Mouse (Mus musculus) intestine, embryonic 16.5 days (tissue): ENCODE results near the gene Dffa. TPM values are rescaled to one million over a fixed set of nuclear protein-coding genes. Genes with fewer than 3 reads are reported as not detected.
A peak's percentile ranks its signal among the peaks of the same experiment; 100 is the strongest.

Experiments used
- ATAC-seq: fragments of 200-750 bp; cut with Nextera tagmentation; 2 replicates; pipeline ENCODE4 v1.8.0; 2017; ENCODE audit warnings: moderate TSS enrichment, moderate library complexity
- H3K27ac ChIP-seq: fragments of 300-500 bp; sonication (generic); 2 replicates; pipeline ENCODE4 v1.5.1; 2014; ENCODE audit warnings: mild to moderate bottlenecking, low read length
- H3K27me3 ChIP-seq: fragments of 300-500 bp; sonication (generic); replicated peaks from 2 replicates; pipeline ENCODE4 v1.6.1; 2014; ENCODE audit warnings: low read length, control low read depth, mixed read lengths; ENCODE audit not compliant: control insufficient read depth, insufficient read depth
- H3K36me3 ChIP-seq: fragments of 300-500 bp; sonication (generic); 2 replicates; pipeline ENCODE4 v1.6.1; 2014; ENCODE audit warnings: low read length, control low read depth; ENCODE audit not compliant: control insufficient read depth, insufficient read depth
- H3K4me1 ChIP-seq: fragments of 300-500 bp; sonication (generic); 2 replicates; pipeline ENCODE4 v1.6.1; 2014; ENCODE audit warnings: low read length, control low read depth, mixed read lengths; ENCODE audit not compliant: control insufficient read depth, insufficient read depth
- H3K4me2 ChIP-seq: fragments of 300-500 bp; sonication (generic); 2 replicates; pipeline ENCODE4 v1.6.1; 2014; ENCODE audit warnings: low read depth, low read length, control low read depth
- H3K4me3 ChIP-seq: fragments of 300-500 bp; sonication (generic); 2 replicates; pipeline ENCODE4 v1.5.1; 2014; ENCODE audit warnings: mild to moderate bottlenecking, low read length
- H3K9ac ChIP-seq: fragments of 300-500 bp; sonication (generic); 2 replicates; pipeline ENCODE4 v1.6.1; 2014; ENCODE audit warnings: low read depth, low read length
- H3K9me3 ChIP-seq: fragments of 300-500 bp; sonication (generic); 2 replicates; pipeline ENCODE4 v1.6.1; 2016; ENCODE audit warnings: low read length, control low read depth; ENCODE audit not compliant: control insufficient read depth
- WGBS: fragments of 180-500 bp; shearing (Covaris S2); extraction: QIAGEN DNeasy Blood & Tissue Kit; methylation state at CpG from one replicate; pipeline ENCODE4 v1.1.7; 2014; 5-methylcytosine and 5-hydroxymethylcytosine counted together
- polyA plus RNA-seq: library from polyadenylated mRNA; unstranded; fragments of >200 nt; fragmentation: Nextera tagmentation; extraction: Ambion mirVana; gene quantifications from 2 replicates; pipeline ENCODE4 v1.2.1, GENCODE M21; 2015

Gene Dffa
- polyA plus RNA-seq, 1 experiment from 2014 or later: 52.2 TPM

DNA sequence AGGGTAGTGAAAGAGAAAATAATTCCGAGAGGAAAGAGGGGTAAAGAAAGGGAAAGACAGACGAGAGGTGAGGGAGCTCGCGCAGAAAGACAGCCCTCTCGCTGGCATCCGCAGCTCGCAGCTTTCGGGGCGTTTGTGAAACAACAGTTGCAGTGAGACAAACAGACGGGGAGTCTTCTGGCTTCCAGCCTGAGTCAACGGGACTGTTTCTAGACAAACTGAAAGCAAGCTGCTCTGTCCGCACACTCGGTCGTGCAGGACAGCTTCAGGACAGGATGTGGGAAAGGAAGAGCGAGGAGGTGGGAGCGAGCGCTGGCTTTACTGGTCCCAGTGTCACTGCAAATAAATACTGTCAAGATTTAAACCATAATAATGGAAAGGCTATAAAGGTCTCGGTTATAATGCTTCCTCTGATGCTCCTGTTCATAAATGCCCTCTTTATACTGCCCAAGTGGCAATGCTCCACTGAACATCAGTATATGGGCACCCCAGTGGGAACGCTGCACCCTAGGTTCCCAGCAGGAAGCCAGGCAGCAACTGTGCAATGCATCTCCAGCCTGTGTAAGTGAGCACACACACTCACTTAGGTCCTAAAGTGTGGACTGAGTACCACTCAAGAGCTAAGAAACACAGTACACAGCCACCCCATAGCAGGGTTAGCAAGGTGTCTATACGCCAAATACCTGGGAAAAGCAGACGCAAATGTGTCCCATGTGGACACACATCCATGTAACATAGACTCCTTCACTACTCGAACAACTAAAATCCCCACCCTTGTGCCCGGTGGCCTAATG, 39.7 kb upstream of the Dffa start:
- H3K36me3 ChIP-seq: no peaks in the 10 kb centered on the region
- no peak for ATAC-seq
- no peak overlapping the region for H3K9ac ChIP-seq
- 75% methylated on average over 23 of the region's 23 CpGs for WGBS
- peaks cover 22% of the 10 kb centered on the region for H3K4me1 ChIP-seq
- H3K27ac ChIP-seq: no peak overlapping the region
- no peaks in the 10 kb centered on the region for H3K27me3 ChIP-seq
- no peak overlapping the region for H3K4me2 ChIP-seq
- no peak overlapping the region for H3K4me3 ChIP-seq
- H3K9me3 ChIP-seq: no peaks in the 10 kb centered on the region

DNA sequence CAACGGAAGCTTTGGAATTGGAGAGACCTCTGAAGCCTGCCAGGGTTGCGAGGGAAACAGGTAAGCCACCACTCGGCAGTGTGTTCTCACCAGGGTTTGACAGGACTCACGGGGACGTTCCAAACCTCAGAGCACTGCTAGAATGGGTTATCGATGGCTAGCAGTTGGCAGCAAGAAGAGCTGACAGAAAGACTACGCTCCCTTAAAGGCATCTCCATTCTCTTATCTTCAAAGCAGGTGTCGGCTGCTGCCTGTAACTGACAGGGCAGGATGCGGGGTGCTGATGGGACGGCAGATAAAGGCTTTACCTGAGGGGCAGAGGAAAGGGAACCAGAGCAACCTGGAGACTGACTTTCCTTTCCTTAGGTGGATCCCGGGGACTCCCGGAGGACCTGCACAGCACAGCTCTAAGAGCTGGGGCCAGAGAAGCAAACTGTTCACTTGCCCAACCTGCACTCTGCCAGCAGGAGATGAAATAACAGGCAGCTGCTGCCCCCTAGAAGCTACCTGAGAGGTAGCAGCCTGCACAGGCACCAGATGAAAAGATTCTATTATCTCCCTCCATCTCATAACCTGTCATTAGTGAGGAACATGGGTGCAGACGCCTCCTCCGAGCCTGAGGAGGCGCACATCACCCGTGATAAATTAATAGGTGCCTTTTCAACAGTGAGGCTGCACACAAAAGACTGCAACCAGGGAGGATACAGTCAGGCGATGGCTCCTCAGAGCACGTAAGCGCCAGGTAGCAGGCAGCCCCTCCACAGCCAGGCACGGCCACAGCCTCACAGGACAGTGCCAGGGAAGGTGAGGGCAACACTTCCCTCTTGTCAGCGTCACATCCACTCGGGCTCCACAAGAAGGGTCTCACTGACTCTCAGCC, 37.0 kb upstream of the Dffa start:
- Histone ChIP-seq H3K9me3 (no peaks in the 10 kb centered on the region), H3K4me1 (peaks cover 16% of the 10 kb centered on the region; the same call in 1 of the 2 replicates), H3K27ac (no peak overlapping the region), H3K4me3 (no peak overlapping the region), H3K27me3 (no peaks in the 10 kb centered on the region), H3K9ac (no peak overlapping the region), H3K36me3 (no peaks in the 10 kb centered on the region; the same call in 1 of the 2 replicates), H3K4me2 (no peak overlapping the region)
- ATAC-seq: no peak
- 80% methylated on average over 22 of the region's 22 CpGs for WGBS

DNA sequence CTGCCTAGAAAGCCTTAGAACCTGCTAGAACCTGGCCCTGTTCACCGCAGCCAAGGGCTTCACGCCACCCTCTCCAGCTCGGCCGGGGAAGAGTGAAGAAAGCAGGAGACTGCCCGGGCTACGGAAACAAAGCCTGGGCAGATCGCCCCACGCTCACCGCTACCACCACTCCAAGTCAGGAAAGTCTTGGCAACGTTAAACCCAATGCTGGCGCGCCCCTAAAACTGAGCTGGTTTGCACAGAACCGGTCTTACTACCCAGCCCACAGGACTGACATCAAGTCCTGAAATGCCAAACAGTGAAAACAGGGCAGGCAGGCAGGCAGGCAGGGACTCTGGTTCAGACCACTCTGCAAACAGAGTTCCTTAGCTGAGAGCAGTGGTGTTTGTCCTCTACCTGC, 28.9 kb upstream of the Dffa start:
- Histone ChIP-seq H3K4me2 (no peak overlapping the region), H3K36me3 (no peaks in the 10 kb centered on the region; the same call in 1 of the 2 replicates), H3K4me3 (no peak overlapping the region), H3K9me3 (no peaks in the 10 kb centered on the region), H3K9ac (no peak overlapping the region), H3K27ac (no peak overlapping the region), H3K4me1 (peaks cover 16% of the 10 kb centered on the region), H3K27me3 (no peaks in the 10 kb centered on the region)
- ATAC-seq: no peak
- 92% methylated on average over 13 of the region's 13 CpGs for WGBS

DNA sequence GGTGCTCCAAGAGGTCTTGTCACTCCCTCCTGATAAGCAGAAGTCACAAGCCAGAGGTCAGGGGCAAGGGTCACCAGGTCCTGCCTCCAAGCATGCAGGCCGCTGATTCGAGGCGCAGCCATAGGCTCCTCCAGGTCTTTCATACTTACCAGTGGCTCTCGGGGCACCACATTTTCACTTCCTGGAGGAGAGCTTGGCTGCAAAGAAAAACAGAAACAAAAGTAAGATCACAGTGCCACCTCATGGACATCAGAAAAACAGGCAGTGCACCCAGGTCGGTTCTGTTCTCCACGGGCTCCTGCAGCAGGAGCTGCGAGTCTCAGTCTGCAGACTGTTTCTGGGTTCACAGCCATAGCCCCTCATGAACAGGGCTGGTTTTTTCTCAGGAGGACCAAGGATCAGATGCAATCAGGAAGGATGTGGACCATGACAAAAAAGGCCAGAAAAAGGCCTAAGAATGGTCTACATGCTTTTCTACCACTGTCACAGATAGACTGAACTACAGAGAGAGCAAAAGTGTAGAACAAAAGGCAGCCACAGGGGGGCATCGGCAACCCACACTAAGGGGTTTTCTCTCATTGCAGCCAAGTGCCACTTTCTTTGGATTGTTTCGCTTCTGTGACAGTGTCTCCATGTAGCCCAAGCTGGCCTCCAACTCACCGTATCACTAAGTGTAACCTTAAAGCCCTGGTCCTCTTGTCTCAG, 27.9 kb upstream of the Dffa start:
- H3K27ac ChIP-seq: peak overlapping the region; percentile 33; the same call in 1 of the 2 replicates
- peaks cover 16% of the 10 kb centered on the region for H3K4me1 ChIP-seq
- H3K27me3 ChIP-seq: no peaks in the 10 kb centered on the region
- peak; percentile 82 for ATAC-seq
- H3K9ac ChIP-seq: no peak overlapping the region
- H3K36me3 ChIP-seq: no peaks in the 10 kb centered on the region; the same call in 1 of the 2 replicates
- H3K9me3 ChIP-seq: no peaks in the 10 kb centered on the region
- WGBS: 25% methylated on average over 10 of the region's 10 CpGs
- no peak overlapping the region for H3K4me2 ChIP-seq
- H3K4me3 ChIP-seq: no peak overlapping the region

DNA sequence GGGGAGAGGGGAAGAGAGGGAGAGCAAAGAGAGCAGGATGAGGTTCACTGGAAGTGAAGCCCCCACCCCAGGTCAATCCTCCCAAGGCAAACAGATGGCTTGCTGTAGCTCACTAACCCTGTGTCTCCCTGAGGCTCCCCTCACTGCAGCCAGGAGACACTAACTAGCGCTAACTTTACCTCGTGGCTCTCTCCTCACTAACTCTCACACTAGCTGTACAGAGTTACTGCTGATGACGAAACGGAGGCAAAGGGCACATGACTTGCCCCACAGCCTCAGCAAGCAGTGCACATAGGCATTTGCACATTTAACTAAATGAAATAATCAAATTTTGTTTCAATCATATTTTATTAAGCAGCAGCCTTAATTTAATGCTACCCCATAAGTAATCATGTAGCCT, 25.7 kb upstream of the Dffa start:
- no peak overlapping the region for H3K9ac ChIP-seq
- H3K4me1 ChIP-seq: peaks cover 22% of the 10 kb centered on the region
- WGBS: 47% methylated on average over 4 of the region's 4 CpGs
- peak; percentile 51 for ATAC-seq
- H3K4me2 ChIP-seq: no peak overlapping the region
- no peak overlapping the region for H3K4me3 ChIP-seq
- no peaks in the 10 kb centered on the region for H3K27me3 ChIP-seq
- no peak overlapping the region for H3K27ac ChIP-seq
- no peaks in the 10 kb centered on the region for H3K36me3 ChIP-seq
- H3K9me3 ChIP-seq: no peaks in the 10 kb centered on the region

DNA sequence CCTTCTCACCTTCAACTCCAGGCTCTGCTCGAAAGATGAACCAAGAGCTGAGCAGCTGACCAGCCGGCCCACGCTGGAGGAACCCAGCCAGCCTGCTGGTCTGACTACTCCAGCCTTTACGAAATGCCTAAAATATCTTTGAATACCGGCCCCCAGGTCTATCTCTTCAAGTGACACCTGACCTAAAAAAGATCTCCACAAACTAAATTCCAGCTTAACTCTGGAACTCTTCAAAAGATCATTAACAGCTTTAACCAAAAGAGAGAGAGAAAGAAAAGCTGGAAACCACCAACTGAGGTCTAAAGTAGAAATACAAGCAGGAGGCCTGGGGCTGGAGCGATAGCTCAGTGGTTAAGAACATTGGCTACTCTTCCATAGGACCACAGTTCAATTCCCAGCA, 24.3 kb upstream of the Dffa start:
- no peak overlapping the region for H3K4me3 ChIP-seq
- H3K27ac ChIP-seq: no peak overlapping the region
- no peaks in the 10 kb centered on the region for H3K9me3 ChIP-seq
- no peak overlapping the region for H3K9ac ChIP-seq
- no peaks in the 10 kb centered on the region for H3K27me3 ChIP-seq
- ATAC-seq: no peak
- WGBS: 82% methylated on average over 6 of the region's 6 CpGs
- no peak overlapping the region for H3K4me2 ChIP-seq
- H3K4me1 ChIP-seq: peaks cover 22% of the 10 kb centered on the region
- no peaks in the 10 kb centered on the region for H3K36me3 ChIP-seq

DNA sequence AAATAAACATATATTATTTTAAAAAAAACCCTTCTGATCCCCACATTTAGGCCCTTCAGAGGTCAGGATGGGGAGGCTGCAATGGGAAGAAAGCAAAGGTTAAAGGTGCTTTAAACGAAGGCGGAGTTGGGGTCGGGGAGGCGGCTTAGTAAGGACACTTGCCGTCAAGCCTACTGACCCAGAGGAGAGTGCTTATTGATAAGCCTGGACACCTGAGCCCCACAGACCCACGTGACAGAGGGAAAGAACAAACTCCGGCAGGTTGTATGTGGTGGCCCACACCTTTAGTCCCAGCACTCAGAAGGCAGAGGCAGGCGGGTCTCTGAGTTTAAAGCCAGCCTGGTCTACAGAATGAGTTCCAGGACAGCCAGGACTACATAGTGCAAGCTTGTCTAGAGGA, 23.8 kb upstream of the Dffa start:
- H3K27ac ChIP-seq: no peak overlapping the region

DNA sequence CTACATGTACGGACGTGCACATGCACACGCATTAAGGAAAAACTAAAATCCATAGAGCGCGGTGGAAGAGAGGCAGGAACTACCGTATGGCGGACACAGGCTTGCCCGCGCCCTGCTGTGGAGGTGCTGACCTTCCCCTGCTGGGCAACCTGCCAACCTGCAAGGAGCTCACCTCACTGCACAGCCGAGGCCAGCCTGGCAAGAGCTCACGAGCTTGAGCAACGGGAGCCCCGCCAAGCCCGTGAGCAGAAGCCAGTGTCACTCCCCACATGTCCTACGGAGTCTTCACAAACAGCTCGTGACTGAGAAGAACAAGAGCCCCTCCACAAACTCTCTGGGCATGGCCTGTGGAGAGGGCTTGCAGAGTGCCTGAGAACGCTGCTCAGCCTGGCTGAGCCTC, 22.4 kb upstream of the Dffa start:
- 63% methylated on average over 17 of the region's 17 CpGs for WGBS
- H3K27ac ChIP-seq: no peak overlapping the region

More for the DNA sequence above, 23.8 kb upstream of the Dffa start:
- no peak overlapping the region for H3K4me2 ChIP-seq
- WGBS: 84% methylated on average over 8 of the region's 8 CpGs
- no peak overlapping the region for H3K9ac ChIP-seq
- H3K4me3 ChIP-seq: no peak overlapping the region
- H3K4me1 ChIP-seq: peaks cover 22% of the 10 kb centered on the region
- H3K27me3 ChIP-seq: no peaks in the 10 kb centered on the region
- H3K9me3 ChIP-seq: no peaks in the 10 kb centered on the region
- H3K36me3 ChIP-seq: no peaks in the 10 kb centered on the region
- no peak for ATAC-seq

DNA sequence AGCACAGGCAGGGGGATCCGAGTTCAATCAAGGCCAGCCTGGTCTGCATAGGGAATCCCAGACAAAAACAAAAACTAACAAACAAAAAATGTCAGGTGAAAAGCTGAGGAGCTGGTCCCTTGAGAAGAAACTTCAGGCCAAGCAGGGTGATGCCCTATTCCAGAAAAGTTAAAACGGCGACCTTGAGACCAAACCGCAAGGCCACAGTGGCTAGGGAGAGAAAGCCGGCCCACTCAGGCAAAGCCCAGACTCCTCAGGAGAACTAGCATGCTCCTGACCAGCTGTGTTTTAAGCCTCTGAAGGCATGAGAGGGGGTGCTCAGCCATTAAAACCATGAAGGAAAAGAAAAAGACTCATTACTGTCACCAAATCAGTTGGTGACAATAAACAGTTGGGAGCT, 18.6 kb upstream of the Dffa start:
- H3K9me3 ChIP-seq: no peaks in the 10 kb centered on the region
- H3K4me3 ChIP-seq: no peak overlapping the region
- 78% methylated on average over 5 of the region's 5 CpGs for WGBS
- H3K36me3 ChIP-seq: no peaks in the 10 kb centered on the region
- peaks cover 5% of the 10 kb centered on the region; the same call in 1 of the 2 replicates for H3K4me1 ChIP-seq
- H3K27me3 ChIP-seq: no peaks in the 10 kb centered on the region
- H3K9ac ChIP-seq: no peak overlapping the region
- no peak for ATAC-seq
- H3K4me2 ChIP-seq: no peak overlapping the region
- no peak overlapping the region for H3K27ac ChIP-seq

More for the DNA sequence above, 22.4 kb upstream of the Dffa start:
- peaks cover 15% of the 10 kb centered on the region for H3K4me1 ChIP-seq
- no peak overlapping the region for H3K9ac ChIP-seq
- H3K4me2 ChIP-seq: no peak overlapping the region
- H3K36me3 ChIP-seq: no peaks in the 10 kb centered on the region
- no peak overlapping the region for H3K4me3 ChIP-seq
- ATAC-seq: peak; percentile 71
- no peaks in the 10 kb centered on the region for H3K27me3 ChIP-seq
- H3K9me3 ChIP-seq: no peaks in the 10 kb centered on the region
